Mouse (Mus musculus): ENCODE results near the gene Cox6b1. TPM values are rescaled to one million over a fixed set of nuclear protein-coding genes. Genes with fewer than 3 reads are reported as not detected.

Cox6b1 gene
- polyA plus RNA-seq, 1 experiment, result 795 TPM

GRCm38 (mm10) chr7:30615049-30615760 is 10.7 kb downstream of the Cox6b1 start:
- peaks cover 18% of the 10 kb centered on the region for H3K36me3 ChIP-seq (ENCODE audit: control insufficient read depth, insufficient read depth)
- H3K4me3 ChIP-seq (ENCODE audit: insufficient read depth, poor library complexity, severe bottlenecking), result no peak overlapping the region
- peaks cover 6% of the 10 kb centered on the region for H3K79me2 ChIP-seq (ENCODE audit: control insufficient read depth, insufficient read depth)
- H3K79me3 ChIP-seq (ENCODE audit: low read depth), result no peaks in the 10 kb centered on the region
- H3K27me3 ChIP-seq (ENCODE audit: control insufficient read depth, insufficient read depth, insufficient read length), result no peaks in the 10 kb centered on the region
- no peak overlapping the region for H3ac ChIP-seq (ENCODE audit: control insufficient read depth, insufficient read length, low read depth)
- TF ChIP-seq MYOD1 (IDR thresholded peaks at IDR 0.05; ENCODE audit: control insufficient read depth, insufficient read length, low read depth), result no peak
- no peak for TF ChIP-seq FOSL1 (IDR thresholded peaks at IDR 0.05; ENCODE audit: insufficient read depth, low read length, poor library complexity, severe bottlenecking)
- no peak for TF ChIP-seq USF1 (IDR thresholded peaks at IDR 0.05; ENCODE audit: low read depth)
- no peak for TF ChIP-seq MAX (IDR thresholded peaks at IDR 0.05)
- TF ChIP-seq CEBPB (IDR thresholded peaks at IDR 0.05; ENCODE audit: low read depth), result no peak
- no peak for TF ChIP-seq CTCF (IDR thresholded peaks at IDR 0.05; ENCODE audit: control insufficient read depth, insufficient read depth, insufficient read length)

DNA sequence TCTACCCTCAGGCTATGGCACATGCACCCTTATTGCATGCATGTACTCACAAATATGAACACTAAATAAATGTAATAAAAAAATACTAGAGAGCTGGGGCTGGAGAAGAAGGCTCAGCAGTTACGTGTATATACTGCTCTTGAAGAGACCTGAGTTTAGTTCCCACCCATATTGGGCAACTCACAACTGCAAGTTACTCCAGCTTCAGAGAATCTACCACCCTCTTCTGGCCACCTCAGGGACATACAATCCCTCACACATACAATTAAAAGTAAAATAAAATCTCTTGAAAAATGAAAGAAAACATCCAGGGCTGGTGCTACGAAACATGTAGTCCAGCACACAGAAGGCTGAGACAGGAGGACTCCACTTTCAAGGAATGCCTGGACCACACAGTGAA is 11.5 kb downstream of the Cox6b1 start:
- TF ChIP-seq CEBPB (IDR thresholded peaks at IDR 0.05; ENCODE audit: low read depth), result peak; percentile 62
- TF ChIP-seq CTCF (IDR thresholded peaks at IDR 0.05; ENCODE audit: control insufficient read depth, insufficient read depth, insufficient read length), result no peak
- Histone ChIP-seq H3K36me3 (ENCODE audit: control insufficient read depth, insufficient read depth) (peaks cover 18% of the 10 kb centered on the region), H3K79me3 (ENCODE audit: low read depth) (no peaks in the 10 kb centered on the region), H3K4me3 (ENCODE audit: insufficient read depth, poor library complexity, severe bottlenecking) (no peak overlapping the region), H3K79me2 (ENCODE audit: control insufficient read depth, insufficient read depth) (peaks cover 6% of the 10 kb centered on the region), H3K27me3 (ENCODE audit: control insufficient read depth, insufficient read depth, insufficient read length) (no peaks in the 10 kb centered on the region), H3ac (ENCODE audit: control insufficient read depth, insufficient read length, low read depth) (no peak overlapping the region)

DNA sequence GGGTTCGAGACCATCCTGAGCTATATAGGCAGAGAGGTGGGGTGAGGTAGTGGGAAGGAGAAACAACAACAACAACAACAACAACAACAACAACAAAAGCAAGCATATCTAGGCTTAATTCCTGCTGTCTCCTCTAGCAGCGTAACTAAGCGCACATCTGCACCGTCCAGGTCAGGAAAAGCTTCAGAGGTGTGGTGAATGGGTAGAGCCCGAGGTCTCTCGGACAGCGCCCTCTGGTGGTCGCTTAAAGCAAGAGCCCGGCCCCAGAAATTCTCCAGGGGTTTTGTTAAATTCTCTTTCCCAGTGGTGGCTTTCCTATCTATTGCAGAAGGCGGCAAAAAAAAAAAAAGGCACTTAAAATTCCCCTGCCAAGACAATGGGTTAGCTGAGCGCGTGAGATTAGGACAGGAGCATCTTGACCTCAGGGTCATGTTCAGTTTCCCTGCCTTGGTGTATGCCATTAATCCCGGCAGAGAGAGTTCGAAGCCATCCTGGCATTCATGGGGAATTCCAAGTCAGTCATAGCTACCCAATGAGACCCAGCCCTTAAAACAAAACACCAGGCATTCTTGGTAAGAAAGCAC is 12.3 kb downstream of the Cox6b1 start:
- TF ChIP-seq FOSL1 (IDR thresholded peaks at IDR 0.05; ENCODE audit: insufficient read depth, low read length, poor library complexity, severe bottlenecking) (no peak), CEBPB (IDR thresholded peaks at IDR 0.05; ENCODE audit: low read depth) (no peak)
- H3K79me3 ChIP-seq (ENCODE audit: low read depth), result no peaks in the 10 kb centered on the region

DNA sequence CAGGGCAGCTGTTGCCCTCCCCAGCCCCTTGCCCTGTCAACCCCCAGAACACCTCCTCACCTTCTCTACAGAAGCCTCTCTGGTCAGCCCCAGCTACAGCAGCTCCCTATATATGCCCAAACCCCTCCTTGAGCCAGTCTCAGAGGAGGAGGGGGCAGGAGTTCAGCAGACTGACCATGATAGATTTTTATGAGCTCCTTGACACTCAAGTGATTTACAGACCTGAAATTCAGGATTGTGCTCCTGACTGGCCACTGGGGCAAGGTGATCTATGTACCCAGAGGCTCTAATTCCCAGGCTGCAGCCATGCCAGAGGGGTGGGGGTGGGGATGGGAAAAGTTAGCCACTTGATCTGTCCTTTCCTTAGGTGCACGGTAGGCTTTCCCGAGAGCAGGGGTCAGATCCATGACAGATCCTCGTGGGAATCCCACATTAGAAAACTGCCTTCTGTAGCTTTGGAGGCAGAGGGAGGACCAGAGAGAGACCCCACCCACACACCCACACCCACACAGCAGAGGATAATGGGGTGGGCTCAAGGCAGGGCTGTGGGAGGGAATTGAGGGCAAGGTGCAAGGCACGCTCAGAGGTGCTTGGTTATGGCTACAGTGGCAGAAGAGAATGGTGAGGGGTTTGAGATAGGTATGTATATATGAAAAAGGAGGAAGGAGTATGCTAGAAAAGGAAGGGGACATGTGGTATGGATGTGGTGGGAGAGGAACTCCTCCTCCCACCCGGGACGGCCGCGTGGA is 13.1 kb downstream of the Cox6b1 start, which contains the start of gene Upk1a:
Gene Upk1a, minus strand, starts transcription at position 194 of the 749 bp plus-strand sequence.
- TF ChIP-seq USF1 (IDR thresholded peaks at IDR 0.05; ENCODE audit: low read depth) (no peak), CTCF (IDR thresholded peaks at IDR 0.05; ENCODE audit: control insufficient read depth, insufficient read depth, insufficient read length) (no peak), MYOD1 (IDR thresholded peaks at IDR 0.05; ENCODE audit: control insufficient read depth, insufficient read length, low read depth) (no peak), MYOG (IDR thresholded peaks at IDR 0.05; ENCODE audit: control insufficient read depth, extremely low read depth, insufficient read length) (no peak), FOSL1 (IDR thresholded peaks at IDR 0.05; ENCODE audit: insufficient read depth, low read length, poor library complexity, severe bottlenecking) (no peak), MAX (IDR thresholded peaks at IDR 0.05) (no peak), CEBPB (IDR thresholded peaks at IDR 0.05; ENCODE audit: low read depth) (no peak)
- peaks cover 7% of the 10 kb centered on the region for H3K36me3 ChIP-seq (ENCODE audit: control insufficient read depth, insufficient read depth)
- no peak within 1 kb of the TSS for H3ac ChIP-seq (ENCODE audit: control insufficient read depth, insufficient read length, low read depth)
- no peaks in the 10 kb centered on the region for H3K79me2 ChIP-seq (ENCODE audit: control insufficient read depth, insufficient read depth)
- H3K27me3 ChIP-seq (ENCODE audit: control insufficient read depth, insufficient read depth, insufficient read length), result no peaks in the 10 kb centered on the region
- no peak within 1 kb of the TSS for H3K4me3 ChIP-seq (ENCODE audit: insufficient read depth, poor library complexity, severe bottlenecking)
- H3K79me3 ChIP-seq (ENCODE audit: low read depth), result no peaks in the 10 kb centered on the region

More for the DNA sequence above, 12.3 kb downstream of the Cox6b1 start:
- peaks cover under 1% of the 10 kb centered on the region for H3K79me2 ChIP-seq (ENCODE audit: control insufficient read depth, insufficient read depth)
- H3K36me3 ChIP-seq (ENCODE audit: control insufficient read depth, insufficient read depth), result peaks cover 12% of the 10 kb centered on the region
- H3K27me3 ChIP-seq (ENCODE audit: control insufficient read depth, insufficient read depth, insufficient read length), result no peaks in the 10 kb centered on the region
- H3K4me3 ChIP-seq (ENCODE audit: insufficient read depth, poor library complexity, severe bottlenecking), result no peak overlapping the region
- H3ac ChIP-seq (ENCODE audit: control insufficient read depth, insufficient read length, low read depth), result no peak overlapping the region

DNA sequence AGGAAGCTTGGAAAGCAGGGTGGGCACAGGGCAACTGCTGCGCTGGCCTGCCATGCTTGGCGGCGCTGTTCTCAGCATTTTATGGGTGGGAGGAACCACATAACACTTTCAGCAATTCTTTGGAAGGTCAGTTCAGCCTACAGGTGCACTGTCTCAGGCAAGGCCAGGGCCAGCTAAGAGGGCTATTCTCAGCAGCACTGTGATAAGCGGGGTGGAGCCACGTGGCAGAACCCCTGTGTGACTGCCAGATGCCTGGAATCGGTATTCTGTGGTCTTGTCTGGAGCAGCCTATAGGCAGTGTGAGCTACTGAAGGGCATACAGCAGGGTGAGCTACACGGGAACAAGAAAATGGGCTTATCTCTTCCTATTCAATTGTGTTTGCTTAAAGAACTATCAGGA is 15.9 kb downstream of the Cox6b1 start:
- Histone ChIP-seq H3ac (ENCODE audit: control insufficient read depth, insufficient read length, low read depth) (no peak overlapping the region), H3K79me3 (ENCODE audit: low read depth) (no peaks in the 10 kb centered on the region), H3K79me2 (ENCODE audit: control insufficient read depth, insufficient read depth) (no peaks in the 10 kb centered on the region), H3K4me3 (ENCODE audit: insufficient read depth, poor library complexity, severe bottlenecking) (no peak overlapping the region), H3K36me3 (ENCODE audit: control insufficient read depth, insufficient read depth) (no peaks in the 10 kb centered on the region), H3K27me3 (ENCODE audit: control insufficient read depth, insufficient read depth, insufficient read length) (no peaks in the 10 kb centered on the region)
- no peak for TF ChIP-seq MYOD1 (IDR thresholded peaks at IDR 0.05; ENCODE audit: control insufficient read depth, insufficient read length, low read depth)
- TF ChIP-seq MYOG (IDR thresholded peaks at IDR 0.05; ENCODE audit: control insufficient read depth, extremely low read depth, insufficient read length), result no peak
- TF ChIP-seq MAX (IDR thresholded peaks at IDR 0.05), result no peak
- no peak for TF ChIP-seq USF1 (IDR thresholded peaks at IDR 0.05; ENCODE audit: low read depth)
- TF ChIP-seq CTCF (IDR thresholded peaks at IDR 0.05; ENCODE audit: control insufficient read depth, insufficient read depth, insufficient read length), result no peak
- no peak for TF ChIP-seq FOSL1 (IDR thresholded peaks at IDR 0.05; ENCODE audit: insufficient read depth, low read length, poor library complexity, severe bottlenecking)
- no peak for TF ChIP-seq CEBPB (IDR thresholded peaks at IDR 0.05; ENCODE audit: low read depth)
